Mouse (Mus musculus): ENCODE measurements around the gene Nup210.
"Not testable (repeated sequence)": the region's sequence is repeated elsewhere in the genome, so short reads cannot be mapped to it uniquely, and the experiment has no call there.

Gene Nup210

GRCm38 (mm10) chr6:91104765-91105399 is 11.7 kb downstream of the Nup210 start:
- DNase-seq (ENCODE audit: low spot score in 2 of 2): no peak

- DNase-seq (ENCODE audit: low spot score in 2 of 2): not testable (repeated sequence)
Observed at GRCm38 (mm10) chr6:91103421-91103820, 13.2 kb downstream of the Nup210 start.

- no peak for DNase-seq (ENCODE audit: low spot score in 2 of 2)
Observed at GRCm38 (mm10) chr6:91100621-91101020, 16.0 kb downstream of the Nup210 start.

GRCm38 (mm10) chr6:91097879-91098278 is 18.8 kb downstream of the Nup210 start:
- no peak for DNase-seq (ENCODE audit: low spot score in 2 of 2)

- no peak for DNase-seq (ENCODE audit: low spot score in 2 of 2)
Observed at GRCm38 (mm10) chr6:91095072-91095601, 21.5 kb downstream of the Nup210 start.

GRCm38 (mm10) chr6:91092216-91092899 is 24.3 kb downstream of the Nup210 start:
- no peak for DNase-seq (ENCODE audit: low spot score in 2 of 2)

- no peak for DNase-seq (ENCODE audit: low spot score in 2 of 2)
Observed at GRCm38 (mm10) chr6:91085114-91085892, 31.3 kb downstream of the Nup210 start.

- DNase-seq (ENCODE audit: low spot score in 2 of 2): no peak
Observed at GRCm38 (mm10) chr6:91080033-91080432, 36.6 kb downstream of the Nup210 start.

- DNase-seq (ENCODE audit: low spot score in 2 of 2): peak; percentile 82 to 86
Observed at GRCm38 (mm10) chr6:91076249-91076648, 40.4 kb downstream of the Nup210 start.

- no peak for DNase-seq (ENCODE audit: low spot score in 2 of 2)
Observed at GRCm38 (mm10) chr6:91068511-91068910, 48.1 kb downstream of the Nup210 start.

GRCm38 (mm10) chr6:91067048-91067447 is 49.6 kb downstream of the Nup210 start:
- no peak for DNase-seq (ENCODE audit: low spot score in 2 of 2)

GRCm38 (mm10) chr6:91061296-91061695 is 55.3 kb downstream of the Nup210 start:
- no peak for DNase-seq (ENCODE audit: low spot score in 2 of 2)

GRCm38 (mm10) chr6:91059711-91060110 is 56.9 kb downstream of the Nup210 start:
- peak; percentile 38 to 46 for DNase-seq (ENCODE audit: low spot score in 2 of 2)

GRCm38 (mm10) chr6:91057989-91058388 is 58.6 kb downstream of the Nup210 start:
- DNase-seq (ENCODE audit: low spot score in 2 of 2): no peak

- peak in 1 of 2 experiments; percentile 34 for DNase-seq (ENCODE audit: low spot score in 2 of 2)
Observed at GRCm38 (mm10) chr6:91056348-91056747, 60.3 kb downstream of the Nup210 start.

GRCm38 (mm10) chr6:91052572-91052971 is 64.1 kb downstream of the Nup210 start:
- no peak for DNase-seq (ENCODE audit: low spot score in 2 of 2)

GRCm38 (mm10) chr6:91048019-91048418 is 68.6 kb downstream of the Nup210 start:
- no peak for DNase-seq (ENCODE audit: low spot score in 2 of 2)

- no peak for DNase-seq (ENCODE audit: low spot score in 2 of 2)
Observed at GRCm38 (mm10) chr6:91047434-91047833, 69.2 kb downstream of the Nup210 start.

GRCm38 (mm10) chr6:91046184-91046583 is 70.4 kb downstream of the Nup210 start:
- no peak for DNase-seq (ENCODE audit: low spot score in 2 of 2)

GRCm38 (mm10) chr6:91044628-91045331 is 71.8 kb downstream of the Nup210 start:
- no peak for DNase-seq (ENCODE audit: low spot score in 2 of 2)

- DNase-seq (ENCODE audit: low spot score in 2 of 2): peak; percentile 72 to 74
Observed at GRCm38 (mm10) chr6:91041287-91041686, 75.3 kb downstream of the Nup210 start.

GRCm38 (mm10) chr6:91028256-91028655 is 88.4 kb downstream of the Nup210 start:
- DNase-seq (ENCODE audit: low spot score in 2 of 2): no peak
